Mouse (Mus musculus) thymus, adult 2 months (tissue): ENCODE measurements around the gene Dyrk1a. TPM values are rescaled to one million over a fixed set of nuclear protein-coding genes. Genes with fewer than 3 reads are reported as not detected.
"Not testable (repeated sequence)": the region's sequence is repeated elsewhere in the genome, so short reads cannot be mapped to it uniquely, and the experiment has no call there.

ENCODE experiments used
- DNase-seq: peaks from one replicate; pipeline ENCODE4 v3.0.0; 2021
- H3K27ac ChIP-seq: fragments of 200-500 bp; 2 replicates; pipeline ENCODE4 v1.5.1; 2012; ENCODE audit warnings: low read length, control low read depth; ENCODE audit not compliant: control insufficient read depth, insufficient read depth
- H3K27me3 ChIP-seq: fragments of 200-500 bp; 2 replicates; pipeline ENCODE4 v1.6.1; 2012; ENCODE audit warnings: mild to moderate bottlenecking, low read length, moderate library complexity, mixed read lengths; ENCODE audit not compliant: control insufficient read depth, insufficient read depth
- H3K36me3 ChIP-seq: fragments of 200-500 bp; 2 replicates; pipeline ENCODE4 v1.6.1; 2012; ENCODE audit warnings: mild to moderate bottlenecking, low read length, moderate library complexity; ENCODE audit not compliant: control insufficient read depth, insufficient read depth
- H3K4me1 ChIP-seq: fragments of 200-500 bp; replicated peaks from 2 replicates; pipeline ENCODE4 v1.6.1; 2012; ENCODE audit warnings: low read length; ENCODE audit not compliant: control insufficient read depth, insufficient read depth
- H3K4me3 ChIP-seq: fragments of 200-500 bp; 2 replicates; pipeline ENCODE4 v1.5.1; 2012; ENCODE audit warnings: mild to moderate bottlenecking, low read length, control low read depth, moderate library complexity; ENCODE audit not compliant: control insufficient read depth, insufficient read depth
- CTCF ChIP-seq: fragments of 200-500 bp; IDR thresholded peaks from 2 replicates; pipeline ENCODE4 v1.5.1; 2012; ENCODE audit warnings: mild to moderate bottlenecking, control low read depth, low read length, moderate library complexity, borderline replicate concordance; ENCODE audit not compliant: control insufficient read depth, poor library complexity, insufficient read depth; ENCODE audit errors: extremely low read depth
- POLR2A ChIP-seq: fragments of 200-500 bp; IDR thresholded peaks from 2 replicates; pipeline ENCODE4 v1.6.1; 2012; ENCODE audit warnings: mild to moderate bottlenecking, low read length, control low read depth, moderate library complexity; ENCODE audit not compliant: control insufficient read depth, poor library complexity, insufficient read depth; ENCODE audit errors: extremely low read depth
- WGBS: fragments of 180-500 bp; shearing (Covaris S2); methylation state at CpG from one replicate; pipeline ENCODE4 v1.1.7; 2018; 5-methylcytosine and 5-hydroxymethylcytosine counted together
- polyA plus RNA-seq: library from polyadenylated mRNA; depleted of rRNA; stranded (reverse); fragments of >200 nt; gene quantifications from 2 replicates; pipeline ENCODE4 v1.2.3, GENCODE M21; 2012

The Dyrk1a gene
- polyA plus RNA-seq, 1 experiment: 78.4 TPM

GRCm38 (mm10) chr16:94680924-94681323 lies 111.1 kb downstream of the Dyrk1a start:
- H3K4me1 ChIP-seq: no peaks in the 10 kb centered on the region
- DNase-seq: no peak
- TF ChIP-seq POLR2A: no peak
- TF ChIP-seq CTCF: no peak
- H3K27me3 ChIP-seq: no peaks in the 10 kb centered on the region
- H3K27ac ChIP-seq: no peak overlapping the region
- peaks cover 40% of the 10 kb centered on the region for H3K36me3 ChIP-seq
- WGBS: 95% methylated on average over 4 of the region's 4 CpGs
- no peak overlapping the region for H3K4me3 ChIP-seq

GRCm38 (mm10) chr16:94681760-94682159 lies 112.0 kb downstream of the Dyrk1a start:
- Histone ChIP-seq H3K4me1 (no peaks in the 10 kb centered on the region), H3K27me3 (no peaks in the 10 kb centered on the region), H3K27ac (no peak overlapping the region), H3K4me3 (no peak overlapping the region), H3K36me3 (peaks cover 48% of the 10 kb centered on the region)
- 95% methylated on average over 4 of the region's 4 CpGs for WGBS
- TF ChIP-seq CTCF: no peak
- TF ChIP-seq POLR2A: no peak
- DNase-seq: no peak

GRCm38 (mm10) chr16:94683960-94684359 lies 114.2 kb downstream of the Dyrk1a start:
- Histone ChIP-seq H3K27ac (no peak overlapping the region), H3K27me3 (no peaks in the 10 kb centered on the region), H3K4me3 (no peak overlapping the region), H3K36me3 (peaks cover 57% of the 10 kb centered on the region), H3K4me1 (no peaks in the 10 kb centered on the region)
- WGBS: 94% methylated on average over 4 of the region's 4 CpGs
- no peak for TF ChIP-seq CTCF
- no peak for TF ChIP-seq POLR2A
- no peak for DNase-seq

- no peak for DNase-seq
- Histone ChIP-seq H3K36me3 (peaks cover 56% of the 10 kb centered on the region), H3K27ac (no peak overlapping the region), H3K4me1 (no peaks in the 10 kb centered on the region), H3K27me3 (no peaks in the 10 kb centered on the region), H3K4me3 (no peak overlapping the region)
- WGBS: 90% methylated on average over 4 of the region's 4 CpGs
- TF ChIP-seq CTCF: no peak
- no peak for TF ChIP-seq POLR2A
Measured at GRCm38 (mm10) chr16:94693687-94694305, 124.0 kb downstream of the Dyrk1a start.

GRCm38 (mm10) chr16:94697553-94697952 lies 127.7 kb downstream of the Dyrk1a start:
- Histone ChIP-seq H3K4me3 (no peak overlapping the region), H3K27ac (no peak overlapping the region), H3K36me3 (peaks cover 26% of the 10 kb centered on the region), H3K4me1 (no peaks in the 10 kb centered on the region), H3K27me3 (no peaks in the 10 kb centered on the region)
- TF ChIP-seq CTCF (no peak), POLR2A (no peak)
- WGBS: 92% methylated on average over 5 of the region's 5 CpGs
- no peak for DNase-seq

- H3K27me3 ChIP-seq, DNase-seq, H3K4me3 ChIP-seq, H3K4me1 ChIP-seq: not testable (repeated sequence)
- 35% methylated on average over 1 of the region's 1 CpGs for WGBS
- Histone ChIP-seq H3K36me3 (peaks cover 19% of the 10 kb centered on the region), H3K27ac (peak overlapping the region; percentile 10; the same call in 1 of the 2 replicates)
Measured at GRCm38 (mm10) chr16:94698234-94698633, 128.4 kb downstream of the Dyrk1a start.

GRCm38 (mm10) chr16:94701141-94701540 lies 131.3 kb downstream of the Dyrk1a start:
- no peak overlapping the region for H3K27ac ChIP-seq
- no peaks in the 10 kb centered on the region for H3K27me3 ChIP-seq
- WGBS: 93% methylated on average over 4 of the region's 4 CpGs
- H3K4me1 ChIP-seq: no peaks in the 10 kb centered on the region
- DNase-seq: no peak
- TF ChIP-seq POLR2A (no peak), CTCF (no peak)
- no peak overlapping the region for H3K4me3 ChIP-seq
- H3K36me3 ChIP-seq: no peaks in the 10 kb centered on the region
